Mouse (Mus musculus) stomach, embryonic 16.5 days (tissue): ENCODE data around the gene Snrpb. TPM values are rescaled to one million over a fixed set of nuclear protein-coding genes. Genes with fewer than 3 reads are reported as not detected.

ENCODE experiments used
- ATAC-seq: fragments of 200-750 bp; cut with Nextera tagmentation; 2 replicates; pipeline ENCODE4 v1.8.0; 2017; ENCODE audit warnings: moderate number of reproducible peaks, moderate TSS enrichment; ENCODE audit not compliant: insufficient read depth, low FRiP score
- H3K27ac ChIP-seq: fragments of 300-500 bp; sonication (generic); 2 replicates; pipeline ENCODE4 v1.5.1; 2014; ENCODE audit warnings: low read length
- H3K27me3 ChIP-seq: fragments of 300-500 bp; sonication (generic); 2 replicates; pipeline ENCODE4 v1.6.1; 2014; ENCODE audit warnings: low read length, control low read depth, mixed read lengths; ENCODE audit not compliant: control insufficient read depth, insufficient read depth
- H3K36me3 ChIP-seq: fragments of 300-500 bp; sonication (generic); 2 replicates; pipeline ENCODE4 v1.6.1; 2014; ENCODE audit warnings: low read length; ENCODE audit not compliant: control insufficient read depth, insufficient read depth
- H3K4me1 ChIP-seq: fragments of 300-500 bp; sonication (generic); 2 replicates; pipeline ENCODE4 v1.6.1; 2014; ENCODE audit warnings: low read length, control low read depth, mixed read lengths; ENCODE audit not compliant: control insufficient read depth, insufficient read depth
- H3K4me2 ChIP-seq: fragments of 300-500 bp; sonication (generic); 2 replicates; pipeline ENCODE4 v1.6.1; 2014; ENCODE audit warnings: low read depth, low read length, mixed read lengths
- H3K4me3 ChIP-seq: fragments of 300-500 bp; sonication (generic); replicated peaks from 2 replicates; pipeline ENCODE4 v1.5.1; 2014; ENCODE audit warnings: mild to moderate bottlenecking, low read length
- H3K9ac ChIP-seq: fragments of 300-500 bp; sonication (generic); 2 replicates; pipeline ENCODE4 v1.6.1; 2014; ENCODE audit warnings: low read length
- H3K9me3 ChIP-seq: fragments of 300-500 bp; sonication (generic); replicated peaks from 2 replicates; pipeline ENCODE4 v1.6.1; 2016; ENCODE audit warnings: low read length, control low read depth; ENCODE audit not compliant: control insufficient read depth
- WGBS: fragments of 180-500 bp; shearing (Covaris S2); extraction: QIAGEN DNeasy Blood & Tissue Kit; methylation state at CpG from one replicate; pipeline ENCODE4 v1.1.7; 2014; 5-methylcytosine and 5-hydroxymethylcytosine counted together
- polyA plus RNA-seq: library from polyadenylated mRNA; unstranded; fragments of >200 nt; fragmentation: Nextera tagmentation; extraction: Ambion mirVana; gene quantifications from 2 replicates; pipeline ENCODE4 v1.2.1, GENCODE M21; 2015

Snrpb gene
- polyA plus RNA-seq, 1 experiment from 2014 or later, result 486 TPM

- H3K4me3 ChIP-seq, result no peak overlapping the region
- H3K27ac ChIP-seq, result no peak overlapping the region
- no peaks in the 10 kb centered on the region for H3K9me3 ChIP-seq
- no peaks in the 10 kb centered on the region for H3K36me3 ChIP-seq
- no peaks in the 10 kb centered on the region for H3K27me3 ChIP-seq
- WGBS, result 88% methylated on average over 3 of the region's 3 CpGs
- H3K4me2 ChIP-seq, result no peak overlapping the region
- ATAC-seq, result no peak
- no peak overlapping the region for H3K9ac ChIP-seq
- H3K4me1 ChIP-seq, result no peaks in the 10 kb centered on the region
These were observed 24.0 kb downstream of the Snrpb start for GRCm38 (mm10) chr2:130155171-130155570.

- Histone ChIP-seq H3K4me2 (no peak overlapping the region), H3K36me3 (no peaks in the 10 kb centered on the region), H3K9me3 (no peaks in the 10 kb centered on the region), H3K9ac (no peak overlapping the region), H3K27ac (no peak overlapping the region), H3K4me3 (no peak overlapping the region), H3K27me3 (no peaks in the 10 kb centered on the region), H3K4me1 (no peaks in the 10 kb centered on the region)
- no peak for ATAC-seq
- 76% methylated on average over 5 of the region's 5 CpGs for WGBS
These were observed 33.0 kb downstream of the Snrpb start for GRCm38 (mm10) chr2:130146089-130146668.

GRCm38 (mm10) chr2:130144703-130145324 lies 34.4 kb downstream of the Snrpb start:
- ATAC-seq, result no peak
- no peaks in the 10 kb centered on the region for H3K4me1 ChIP-seq
- no peak overlapping the region for H3K27ac ChIP-seq
- no peak overlapping the region for H3K4me2 ChIP-seq
- H3K36me3 ChIP-seq, result no peaks in the 10 kb centered on the region
- WGBS, result 82% methylated on average over 23 of the region's 23 CpGs
- H3K9me3 ChIP-seq, result no peaks in the 10 kb centered on the region
- H3K9ac ChIP-seq, result no peak overlapping the region
- no peaks in the 10 kb centered on the region for H3K27me3 ChIP-seq
- no peak overlapping the region for H3K4me3 ChIP-seq

GRCm38 (mm10) chr2:130143011-130143410 lies 36.2 kb downstream of the Snrpb start:
- 83% methylated on average over 8 of the region's 8 CpGs for WGBS

GRCm38 (mm10) chr2:130129687-130130086 lies 49.5 kb downstream of the Snrpb start:
- no peaks in the 10 kb centered on the region for H3K9me3 ChIP-seq
- WGBS, result 67% methylated on average over 1 of the region's 1 CpGs
- H3K27me3 ChIP-seq, result no peaks in the 10 kb centered on the region
- H3K36me3 ChIP-seq, result no peaks in the 10 kb centered on the region
- no peak overlapping the region for H3K4me3 ChIP-seq
- no peak overlapping the region for H3K27ac ChIP-seq
- H3K4me2 ChIP-seq, result no peak overlapping the region
- ATAC-seq, result no peak
- H3K9ac ChIP-seq, result no peak overlapping the region
- H3K4me1 ChIP-seq, result no peaks in the 10 kb centered on the region

More at GRCm38 (mm10) chr2:130143011-130143410, 36.2 kb downstream of the Snrpb start:
- ATAC-seq, result no peak
- H3K27me3 ChIP-seq, result no peaks in the 10 kb centered on the region
- H3K4me2 ChIP-seq, result no peak overlapping the region
- no peaks in the 10 kb centered on the region for H3K9me3 ChIP-seq
- no peak overlapping the region for H3K27ac ChIP-seq
- H3K9ac ChIP-seq, result no peak overlapping the region
- H3K4me1 ChIP-seq, result no peaks in the 10 kb centered on the region
- no peaks in the 10 kb centered on the region for H3K36me3 ChIP-seq
- H3K4me3 ChIP-seq, result no peak overlapping the region

- H3K9ac ChIP-seq, result no peak overlapping the region
- H3K4me3 ChIP-seq, result no peak overlapping the region
- H3K4me2 ChIP-seq, result no peak overlapping the region
- no peaks in the 10 kb centered on the region for H3K9me3 ChIP-seq
- no peaks in the 10 kb centered on the region for H3K27me3 ChIP-seq
- WGBS, result 55% methylated on average over 1 of the region's 1 CpGs
- H3K27ac ChIP-seq, result no peak overlapping the region
- H3K4me1 ChIP-seq, result no peaks in the 10 kb centered on the region
- ATAC-seq, result no peak
- H3K36me3 ChIP-seq, result no peaks in the 10 kb centered on the region
These were observed 53.1 kb downstream of the Snrpb start for GRCm38 (mm10) chr2:130126073-130126472.

- H3K4me3 ChIP-seq, result no peak overlapping the region
- ATAC-seq, result no peak
- no peaks in the 10 kb centered on the region for H3K4me1 ChIP-seq
- no peaks in the 10 kb centered on the region for H3K36me3 ChIP-seq
- 80% methylated on average over 6 of the region's 6 CpGs for WGBS
- H3K27me3 ChIP-seq, result no peaks in the 10 kb centered on the region
- no peaks in the 10 kb centered on the region for H3K9me3 ChIP-seq
- H3K27ac ChIP-seq, result no peak overlapping the region
- H3K4me2 ChIP-seq, result no peak overlapping the region
- no peak overlapping the region for H3K9ac ChIP-seq
These were observed 53.7 kb downstream of the Snrpb start for GRCm38 (mm10) chr2:130125279-130126059.

Other genes with a start within 250 kb of the Snrpb start
- 3.0 and 3.6 TPM in 2 replicates for gene Tgm3, start 167.1 kb downstream of the Snrpb start, polyA plus RNA-seq
- gene Tgm6, start 67.0 kb downstream of the Snrpb start, polyA plus RNA-seq, result not detected in 2 replicates
- not detected in 2 replicates for gene Tmc2, start 15.8 kb upstream of the Snrpb start, polyA plus RNA-seq
- gene Nop56, start 95.0 kb upstream of the Snrpb start, polyA plus RNA-seq, result 221 and 222 TPM in 2 replicates
- 185 and 187 TPM in 2 replicates for gene Idh3b, start 105.1 kb upstream of the Snrpb start, polyA plus RNA-seq
- 1.4 and 2.1 TPM in 2 replicates for gene Ebf4, start 115.8 kb upstream of the Snrpb start, polyA plus RNA-seq
- 53.5 and 56.4 TPM in 2 replicates for gene Cpxm1, start 218.2 kb upstream of the Snrpb start, polyA plus RNA-seq
- gene Gm28372, start 225.8 kb upstream of the Snrpb start, polyA plus RNA-seq, result not detected in 2 replicates
- not detected in 2 replicates for gene 1700020A23Rik, start 225.9 kb upstream of the Snrpb start, polyA plus RNA-seq
- gene Tmem239, start 227.1 kb upstream of the Snrpb start, polyA plus RNA-seq, result not detected in 2 replicates
- gene Vps16, start 244.9 kb upstream of the Snrpb start, polyA plus RNA-seq, result 83.2 and 93.8 TPM in 2 replicates
- 16.1 and 16.4 TPM in 2 replicates for gene Pced1a, start 245.3 kb upstream of the Snrpb start, polyA plus RNA-seq